Mouse (Mus musculus) megakaryocyte, adult 5-6 weeks (primary cell): ENCODE measurements around the gene Galc. TPM values are rescaled to one million over a fixed set of nuclear protein-coding genes. Genes with fewer than 3 reads are reported as not detected.

Experiments
- ATAC-seq: 2 replicates; pipeline ENCODE4 v1.8.0; 2016; ENCODE audit warnings: mild to moderate bottlenecking, inconsistent platforms; ENCODE audit not compliant: poor library complexity, severe bottlenecking
- total RNA-seq, 2 experiments: library from RNA; stranded (forward) in 1 of 2; stranded (reverse) in 1 of 2; fragments of 153-499, 151-499 nt in 1 of 2; fragments of 221-1000, 200-1000 nt in 1 of 2; gene quantifications; 2 replicates each; pipeline versions ENCODE4 v1.2.3 to v1.2.4; 2015 to 2017

Galc gene
- total RNA-seq (2015) (21.2 and 25.5 TPM in 2 replicates), total RNA-seq (2017) (8.3 and 17.8 TPM in 2 replicates)

DNA sequence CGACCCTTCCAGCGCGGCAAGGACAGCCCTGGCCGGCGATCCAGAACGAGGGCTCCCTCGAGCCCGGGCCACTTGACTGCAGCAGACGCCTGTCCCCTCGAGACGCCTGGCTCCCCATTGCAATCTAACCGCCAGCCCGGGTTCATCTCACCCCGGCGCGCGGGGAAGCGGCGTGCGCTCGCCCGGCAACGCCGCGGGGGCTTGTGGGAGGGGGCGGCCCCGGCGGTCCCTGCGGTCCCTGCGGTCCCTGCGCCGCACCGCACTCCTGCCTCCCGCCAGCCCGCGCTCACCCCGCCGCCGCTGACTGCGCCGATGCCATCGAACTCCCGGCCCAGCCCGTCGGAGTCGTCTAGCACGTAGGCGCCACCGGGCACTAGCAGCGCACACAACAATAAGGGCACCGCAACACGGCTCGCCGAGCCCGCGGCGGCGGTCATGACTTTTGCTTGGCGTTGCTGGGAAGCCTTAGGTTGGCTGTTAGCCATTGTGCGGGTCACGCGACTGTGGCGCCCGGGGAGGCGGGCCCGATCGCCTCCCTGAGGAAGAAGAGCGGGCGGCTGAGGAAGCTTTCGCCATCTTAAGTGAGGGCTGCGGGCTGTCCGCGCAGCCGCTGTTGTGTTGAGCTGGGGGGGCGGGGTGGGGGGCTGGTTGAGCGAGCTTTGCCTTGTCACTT is at the start of gene Galc:
Gene Galc (minus strand): TSS at position 615 of the 673 bp plus-strand sequence.
- ATAC-seq, result peak; percentile 69

DNA sequence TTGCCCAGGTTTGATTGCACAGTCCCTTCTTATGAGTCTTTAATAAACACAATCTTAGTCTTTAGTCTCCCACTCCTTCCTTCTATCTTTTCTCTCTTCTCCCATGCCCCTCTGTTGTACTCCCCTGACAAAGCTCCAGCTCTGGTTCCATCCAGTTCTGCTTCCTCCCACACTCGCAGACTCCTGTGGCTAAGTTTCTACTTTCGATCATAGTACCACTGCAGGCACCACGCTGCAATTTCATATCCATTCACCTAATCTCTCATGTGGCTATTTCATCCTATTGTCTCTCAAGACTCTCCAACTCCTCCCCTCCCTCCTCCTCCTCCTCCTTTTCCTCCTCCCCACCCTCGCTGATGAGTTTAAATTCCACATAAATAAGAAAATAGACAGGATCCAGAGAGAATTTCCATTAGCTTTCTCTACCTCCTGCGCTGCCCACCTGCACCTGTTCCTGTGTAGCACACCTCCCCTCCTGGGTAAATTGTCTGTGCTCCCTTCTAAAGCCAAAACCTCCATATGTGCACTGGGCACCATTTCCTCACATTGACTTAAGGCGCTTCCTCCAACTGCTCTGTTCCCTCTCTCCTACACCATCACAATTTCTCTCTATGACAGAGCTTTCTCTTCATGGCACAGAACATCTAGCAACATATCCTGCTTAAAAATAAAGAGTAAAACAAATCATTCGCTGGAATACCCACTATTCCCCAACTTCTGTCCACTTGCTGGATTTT is 48.1 kb upstream of the Galc start:
- no peak for ATAC-seq

DNA sequence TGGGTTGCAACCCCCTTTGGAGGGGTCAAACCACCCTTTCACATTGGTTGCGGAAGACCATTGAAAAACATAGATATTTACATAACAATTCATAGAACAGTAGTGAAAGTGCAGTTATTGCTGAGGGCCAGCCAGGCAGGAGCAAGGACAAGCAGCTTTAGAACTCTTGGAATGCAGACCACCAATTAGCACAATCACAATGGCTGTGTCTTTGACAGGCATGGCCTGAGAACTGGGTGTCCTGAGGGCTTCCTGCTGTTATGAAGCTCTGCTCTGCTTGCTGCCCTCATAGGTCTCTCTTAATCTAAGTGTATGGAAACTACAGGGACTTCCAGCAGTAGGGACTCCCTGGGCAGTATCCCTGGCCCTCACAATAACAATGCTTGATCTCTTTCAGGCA is 43.8 kb upstream of the Galc start:
- ATAC-seq, result no peak

DNA sequence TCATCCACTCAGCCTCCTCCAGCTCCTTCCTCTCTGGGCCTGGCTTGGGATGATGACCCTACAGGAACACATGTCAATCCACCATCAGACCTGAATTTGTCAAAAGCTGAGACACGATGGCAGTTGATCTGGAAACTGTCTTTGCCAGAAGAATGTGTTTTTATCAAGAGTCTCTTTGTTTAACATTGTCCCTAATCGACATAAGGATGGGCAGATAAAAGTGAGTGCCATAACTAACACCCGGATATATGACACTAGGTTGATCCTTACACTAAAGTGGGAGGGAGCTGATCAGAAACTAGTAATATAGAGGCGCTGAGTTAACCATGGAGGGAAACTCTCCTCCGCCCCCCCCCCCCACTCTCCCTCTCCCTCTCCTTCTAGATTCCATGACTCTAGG is 42.7 kb upstream of the Galc start:
- no peak for ATAC-seq

DNA sequence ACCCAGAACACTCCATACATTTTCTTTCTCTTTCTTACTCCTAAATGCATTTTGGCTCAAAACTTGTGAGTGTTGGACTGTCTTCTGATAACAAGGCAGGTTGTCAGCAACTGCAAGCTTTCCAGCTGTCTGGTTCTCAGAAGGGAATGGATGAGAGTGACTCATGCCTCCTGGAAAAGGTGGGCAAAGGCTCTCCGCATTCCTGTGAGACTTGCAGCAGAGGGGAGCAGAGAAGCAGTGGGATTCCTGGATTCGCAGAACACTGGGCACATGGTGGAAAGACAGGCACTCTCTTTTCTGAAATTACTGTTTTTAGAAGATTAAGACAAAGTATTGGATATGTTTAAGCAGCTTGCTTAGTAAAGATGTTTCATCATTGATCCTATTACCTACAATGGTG is 35.0 kb upstream of the Galc start:
- no peak for ATAC-seq

DNA sequence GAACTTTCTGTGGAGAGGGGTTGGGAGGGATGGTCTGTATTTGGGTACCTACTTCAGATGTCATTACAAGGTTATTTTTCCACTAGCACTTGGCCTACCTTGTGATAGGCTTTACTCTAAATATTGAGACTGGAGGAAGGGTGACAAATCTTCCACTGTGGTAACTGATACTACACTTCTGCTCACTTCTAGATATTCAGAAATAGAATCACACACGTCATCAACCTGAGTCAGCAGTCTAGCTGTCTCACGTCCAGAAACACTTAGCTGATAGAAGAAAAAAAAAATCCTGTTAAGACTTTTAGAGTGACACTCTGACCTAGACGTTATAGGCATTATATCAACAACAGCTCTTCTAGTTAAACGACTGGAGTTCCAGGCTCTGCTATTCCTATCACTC is 33.0 kb upstream of the Galc start:
- ATAC-seq, result no peak

DNA sequence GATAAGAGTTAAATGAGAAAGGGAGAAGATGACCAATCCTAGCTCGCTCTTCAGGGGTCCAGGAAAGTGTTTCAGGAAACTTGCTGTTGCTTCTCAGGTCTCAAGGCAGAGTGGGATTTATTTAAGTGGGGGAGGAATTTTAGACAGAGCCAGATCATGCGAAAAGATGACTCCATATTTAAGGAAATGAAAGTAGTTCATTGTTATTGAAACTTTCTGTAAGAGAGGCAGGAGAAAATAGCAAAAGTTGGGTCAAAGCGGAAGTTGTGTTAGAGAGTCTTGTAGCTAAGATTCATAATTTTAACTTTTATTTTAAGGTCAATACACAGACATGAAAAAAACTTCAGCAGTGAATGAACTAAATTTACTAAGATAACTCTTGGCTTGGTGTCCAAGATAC is 31.2 kb upstream of the Galc start:
- ATAC-seq, result peak; percentile 91

DNA sequence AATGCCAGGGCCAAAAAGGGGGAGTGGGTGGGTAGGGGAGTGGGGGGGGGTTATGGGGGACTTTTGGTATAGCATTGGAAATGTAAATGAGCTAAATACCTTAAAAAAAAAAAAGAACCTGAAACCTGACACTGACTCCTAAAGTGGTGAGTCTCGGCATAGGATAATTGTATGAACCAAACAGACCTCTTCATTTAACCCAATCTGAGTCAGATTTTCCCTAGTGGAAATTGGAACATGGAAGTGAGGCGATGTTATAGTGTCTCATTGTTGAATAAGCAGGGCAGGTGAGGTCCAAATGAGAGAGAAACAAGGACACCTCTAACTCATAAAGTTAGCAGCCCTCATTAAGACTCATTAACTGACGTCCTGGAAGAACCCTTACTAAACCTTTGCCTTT is 25.2 kb upstream of the Galc start:
- ATAC-seq, result no peak

DNA sequence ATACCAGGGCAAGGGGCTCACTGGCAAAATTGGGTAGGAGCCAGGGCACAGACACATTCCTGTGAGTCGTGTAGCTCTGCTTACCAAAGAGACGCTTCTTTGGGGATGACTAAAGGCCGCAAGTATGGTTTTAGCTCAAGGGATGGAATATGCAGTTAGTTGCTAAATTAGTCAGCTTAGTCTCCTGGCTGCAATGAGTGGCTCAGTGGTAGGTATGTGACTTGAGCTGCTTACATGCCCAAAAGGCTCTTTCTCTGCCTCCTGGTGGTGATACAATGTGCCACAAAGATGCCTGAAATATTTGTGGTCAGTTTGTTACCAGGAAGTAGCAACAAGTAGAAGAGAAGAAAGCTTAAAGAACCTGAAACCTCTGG is 24.2 kb upstream of the Galc start:
- ATAC-seq, result peak; percentile 86

DNA sequence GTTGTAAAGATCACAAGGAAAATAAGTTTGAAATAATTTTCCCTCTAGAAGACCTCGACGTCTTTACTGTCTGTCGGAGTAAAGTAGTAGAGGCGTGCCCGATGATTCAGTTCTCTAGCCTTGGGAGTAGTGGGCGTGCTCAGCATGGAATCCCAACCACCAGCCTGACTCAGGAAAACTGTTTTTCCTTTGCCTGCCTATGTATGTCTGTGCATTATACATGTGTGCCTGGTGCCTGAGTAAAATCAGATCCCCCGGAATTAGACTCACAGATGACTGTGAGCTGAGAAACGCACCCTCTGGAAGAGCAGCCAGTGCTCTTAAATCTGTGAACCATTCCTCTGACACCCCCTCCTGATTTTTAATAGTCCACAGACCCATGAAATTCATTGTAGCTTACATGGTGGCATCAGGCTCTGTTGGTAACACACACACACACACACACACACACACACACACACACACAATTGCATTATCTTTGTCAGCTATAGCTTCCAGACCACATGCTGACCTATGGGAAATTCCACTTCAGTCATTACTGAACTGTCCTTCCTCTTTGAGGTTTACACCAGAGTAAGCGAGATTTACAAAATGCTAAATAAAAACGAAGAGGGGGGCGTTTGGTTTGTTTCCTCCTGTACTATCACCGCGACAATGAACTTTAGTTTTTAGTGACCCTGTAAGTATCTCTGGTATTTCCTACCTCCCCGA is 23.7 kb upstream of the Galc start:
- ATAC-seq, result peak; percentile 81

DNA sequence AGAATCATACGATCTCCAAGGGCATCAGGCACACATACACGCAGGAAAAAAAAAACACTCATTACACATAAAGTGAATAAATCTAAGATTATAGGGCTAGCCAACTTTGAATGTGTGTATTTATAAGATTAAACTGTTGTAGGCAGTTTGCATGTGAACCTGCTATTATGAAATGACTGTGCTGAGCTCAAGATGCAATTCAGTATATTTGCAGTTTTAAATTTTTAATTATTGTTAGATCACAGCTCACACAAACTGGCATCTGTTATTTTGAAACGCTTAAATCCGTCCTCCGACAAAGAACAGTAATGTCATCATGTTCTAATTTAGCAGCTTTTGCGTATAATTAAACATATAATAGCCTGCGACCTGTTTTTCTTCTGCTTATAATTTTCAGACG is 21.7 kb upstream of the Galc start:
- no peak for ATAC-seq

DNA sequence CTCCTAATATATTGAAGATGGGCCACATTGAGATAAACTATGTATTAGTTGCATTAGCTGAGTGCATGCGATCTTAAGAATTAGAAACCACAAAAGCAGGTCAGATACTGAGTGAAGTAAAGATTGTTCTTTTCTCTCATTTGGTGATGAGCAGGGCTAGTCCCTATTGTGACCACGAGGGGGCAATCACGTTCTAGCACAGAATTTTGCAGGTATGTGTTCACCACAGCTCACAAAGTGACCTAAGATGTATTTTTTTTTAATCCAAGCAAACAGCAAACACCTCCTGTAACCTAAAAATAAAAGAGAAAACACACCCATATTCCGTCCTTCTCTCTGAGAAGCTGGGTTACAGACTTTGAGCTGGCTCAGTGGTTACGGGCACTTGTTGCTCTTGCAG is 21.3 kb upstream of the Galc start:
- ATAC-seq, result peak; percentile 67

DNA sequence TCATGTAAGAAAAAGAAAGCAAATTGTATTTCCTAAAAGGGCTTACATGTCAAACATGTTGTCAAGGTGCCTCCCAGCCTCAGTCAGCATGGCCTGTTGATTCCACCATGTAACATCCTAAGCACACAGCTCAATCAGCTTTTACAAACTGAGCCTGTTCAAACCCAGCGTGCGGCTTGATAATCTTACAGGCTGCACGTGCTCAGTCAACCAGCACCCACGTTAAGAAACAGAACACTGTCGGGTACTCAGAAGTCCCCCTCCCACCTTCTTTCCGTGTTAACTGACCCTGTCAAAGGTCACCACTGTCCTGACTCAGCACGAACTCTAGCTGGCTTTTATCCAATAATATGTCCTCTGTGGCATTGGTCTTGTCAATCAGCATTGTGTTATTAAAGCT is 13.2 kb upstream of the Galc start:
- ATAC-seq, result no peak

DNA sequence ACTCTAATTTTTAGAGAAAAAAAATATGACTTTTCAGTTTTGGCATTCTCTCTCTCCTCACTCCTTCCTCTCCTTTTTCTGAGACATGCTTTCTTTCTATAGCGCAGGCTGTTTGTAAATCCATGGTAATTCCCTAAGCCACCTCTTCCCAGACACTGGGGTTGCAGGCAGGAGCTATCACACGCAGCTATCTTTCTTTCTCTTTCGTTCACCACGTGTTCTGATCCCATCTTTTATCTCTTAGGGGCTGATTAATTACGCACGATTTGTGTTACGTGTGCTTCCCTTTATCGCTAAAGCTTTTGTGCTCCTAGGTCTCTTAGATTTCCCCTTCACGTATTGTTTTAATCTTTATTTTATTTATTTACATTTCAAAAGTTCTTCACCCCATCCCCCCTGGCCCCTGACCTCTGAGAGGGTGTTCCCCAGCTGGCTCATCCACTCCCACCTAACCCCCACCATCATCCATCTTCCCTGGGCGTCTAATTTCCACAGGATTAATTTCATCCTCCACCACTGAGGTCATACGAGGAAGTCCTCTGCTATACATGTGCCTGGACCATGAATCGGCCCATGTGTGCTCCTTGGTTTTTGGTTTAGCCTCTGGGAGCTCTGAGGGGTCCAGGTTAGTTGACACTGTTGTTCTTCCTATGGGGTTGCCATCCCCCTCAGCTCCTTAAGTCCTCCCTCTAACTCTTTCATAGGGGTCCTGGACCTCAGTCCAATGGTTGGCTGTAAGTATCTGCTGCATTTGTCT is 11.7 kb upstream of the Galc start:
- ATAC-seq, result no peak

DNA sequence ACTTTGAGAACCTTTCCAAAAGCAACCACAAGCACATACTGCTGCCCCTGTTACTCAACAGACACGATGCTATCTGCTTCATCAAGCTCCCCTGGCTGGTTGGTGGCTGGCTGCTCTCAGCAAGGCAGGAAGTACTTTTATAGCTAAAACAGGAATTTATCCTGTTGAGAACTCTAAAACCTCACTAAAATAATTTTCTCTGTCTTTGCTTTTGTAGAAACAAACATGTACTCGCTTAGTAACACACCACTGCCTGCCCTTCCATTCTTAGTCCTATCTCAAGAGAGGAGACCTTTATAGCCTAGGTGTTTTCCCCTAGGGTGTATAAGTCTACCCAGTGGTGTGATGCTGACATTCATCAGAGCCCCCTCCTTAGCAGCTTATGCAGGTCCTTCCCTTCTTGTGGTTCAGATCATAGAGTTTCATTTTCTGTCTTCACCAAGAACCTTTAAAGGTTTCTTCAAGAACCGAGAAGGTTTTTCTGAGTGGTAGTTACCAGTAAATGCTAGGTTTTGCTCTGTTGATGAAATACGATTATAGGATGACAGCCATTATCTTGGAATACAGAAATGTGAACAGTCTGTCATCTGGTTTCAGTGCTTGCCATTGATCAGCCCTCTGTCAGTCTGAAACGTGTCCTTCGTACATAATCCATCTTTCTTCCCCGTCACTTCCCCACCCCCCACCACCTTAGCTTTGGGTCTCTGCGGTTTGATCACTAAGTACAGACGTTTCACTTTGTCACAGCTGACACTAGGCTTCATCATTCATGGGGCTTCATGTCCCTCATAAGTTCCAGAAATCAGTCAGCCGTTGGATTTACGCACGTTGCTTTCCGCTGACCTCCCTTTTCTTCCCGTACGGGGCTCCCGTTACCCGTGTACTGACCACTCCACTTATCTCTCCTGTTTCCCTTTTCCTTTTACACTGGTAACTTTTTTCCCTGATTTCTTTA is 10.8 kb upstream of the Galc start:
- ATAC-seq, result peak; percentile 28

DNA sequence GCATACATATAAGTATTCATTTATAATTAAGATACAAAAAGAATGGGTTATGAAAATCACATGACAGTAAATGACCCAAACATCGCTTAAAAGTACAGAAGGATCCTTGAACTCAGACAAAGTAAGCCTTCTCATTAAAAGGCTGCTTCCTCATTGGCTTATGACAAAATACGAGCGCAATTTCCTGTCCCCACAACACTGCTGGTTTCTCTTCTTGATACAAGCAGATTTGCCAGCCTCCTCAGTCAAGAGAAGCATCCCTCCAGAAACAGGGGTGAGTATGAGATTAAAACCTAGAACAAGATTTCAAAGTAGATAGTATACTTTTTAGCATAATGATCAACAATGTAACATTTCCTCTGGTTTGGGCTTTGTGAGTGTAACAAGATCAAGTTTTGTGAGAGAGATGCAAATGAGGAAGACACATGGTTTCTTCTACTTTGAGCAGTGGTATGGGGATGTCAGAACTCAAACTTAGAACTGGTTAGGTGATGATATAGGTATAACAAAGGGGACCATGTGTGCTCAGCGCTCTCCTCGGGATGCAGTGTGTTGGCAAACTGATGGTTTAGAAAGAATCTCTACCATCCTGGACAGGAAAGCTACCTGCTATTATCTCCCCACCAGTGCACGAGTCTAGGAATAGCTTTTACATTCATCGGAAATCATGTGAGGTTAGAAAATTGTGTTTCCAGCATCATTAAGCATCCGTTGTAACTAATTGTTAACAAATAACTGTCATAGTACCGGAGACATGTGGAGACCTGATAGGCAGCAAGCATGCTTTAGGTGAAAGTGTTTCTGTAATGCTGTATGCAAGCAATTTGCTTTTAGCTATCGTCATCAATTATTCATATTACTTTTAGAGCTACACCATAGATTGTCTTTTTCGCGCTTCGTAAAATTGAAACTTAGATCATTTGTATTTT is 9.4 kb upstream of the Galc start, which contains the start of gene Gpr65:
Gene Gpr65 (plus strand): TSS at position 195 of the 929 bp plus-strand sequence.
- peak; percentile 50 for ATAC-seq

DNA sequence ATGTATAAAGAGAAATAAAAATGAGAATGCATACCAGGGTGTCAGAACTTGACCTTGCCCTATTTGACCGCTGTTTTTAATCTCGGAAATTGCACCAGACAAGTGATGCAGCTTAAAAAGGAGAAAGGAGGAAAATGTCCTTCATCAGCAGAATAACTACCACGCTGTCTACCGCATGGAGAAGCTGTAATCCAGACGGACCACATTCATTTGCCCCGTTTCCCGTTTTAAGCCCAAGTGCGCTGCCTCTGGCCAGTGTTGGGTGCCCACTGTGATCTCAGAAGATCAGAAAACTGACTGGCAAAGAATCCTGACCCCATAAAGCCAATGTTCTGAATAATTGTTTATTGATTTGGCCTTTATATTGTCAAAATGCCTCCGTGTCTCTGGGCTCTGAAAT is 6.4 kb upstream of the Galc start:
- peak; percentile 8; the same call in 1 of the 2 replicates for ATAC-seq

DNA sequence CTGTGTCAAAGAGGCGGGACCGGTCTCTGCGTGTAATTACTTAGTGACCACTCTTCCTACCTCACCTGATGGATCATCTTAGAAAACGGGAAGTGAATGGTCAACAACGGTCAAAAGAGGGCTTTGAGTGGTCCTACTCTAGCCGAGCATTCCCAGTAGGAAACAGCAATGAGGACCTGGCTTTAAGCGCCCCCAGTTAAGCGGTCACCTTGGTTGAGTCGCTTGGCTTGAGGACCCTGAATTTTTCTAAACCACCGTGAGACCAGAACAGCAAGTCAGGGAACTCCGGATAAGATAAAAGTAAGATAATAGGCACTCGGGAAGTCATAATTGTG is 226 bp upstream of the Galc start:
- no peak; the same call in 1 of the 2 replicates for ATAC-seq

DNA sequence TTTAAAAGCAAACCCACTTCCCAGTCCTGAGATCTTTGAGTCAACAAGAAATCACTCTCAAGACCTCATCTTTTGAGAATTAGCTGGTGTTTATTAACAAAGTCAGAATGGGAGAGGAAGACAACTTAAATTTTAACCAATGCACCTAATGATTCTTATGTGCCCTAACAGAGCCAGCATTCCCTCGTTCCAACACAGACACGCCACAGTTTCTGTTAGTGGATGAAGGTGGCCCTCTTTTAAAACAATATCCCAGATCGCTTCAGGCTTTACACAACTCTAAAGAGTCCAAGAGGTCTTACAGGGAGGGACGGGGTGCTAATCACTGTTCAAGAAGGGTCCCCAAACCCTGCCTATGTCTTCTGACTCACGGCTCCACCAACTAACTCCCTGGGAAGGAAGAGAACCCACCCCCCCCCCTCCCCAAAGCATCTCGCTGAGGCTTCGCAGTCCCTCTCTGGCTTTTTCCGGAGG is 851 bp downstream of the Galc start:
- ATAC-seq, result no peak
